Mouse (Mus musculus) cerebellum, adult 2 months (tissue): ENCODE measurements around the gene Bod1l. TPM values are rescaled to one million over a fixed set of nuclear protein-coding genes. Genes with fewer than 3 reads are reported as not detected.

Experiments used
- DNase-seq, 2 experiments: peaks; one replicate each; pipeline ENCODE4 v3.0.0; 2021
- H3K27ac ChIP-seq: fragments of 200-500 bp; 2 replicates; pipeline ENCODE4 v1.5.1; 2012; ENCODE audit warnings: low read length, control low read depth, inconsistent platforms; ENCODE audit not compliant: insufficient read depth
- H3K27me3 ChIP-seq: fragments of 200-500 bp; 2 replicates; pipeline ENCODE4 v1.6.1; 2012; ENCODE audit warnings: inconsistent platforms, mild to moderate bottlenecking, low read length, moderate library complexity; ENCODE audit not compliant: control insufficient read depth, insufficient read depth
- H3K4me1 ChIP-seq: fragments of 200-500 bp; 2 replicates; pipeline ENCODE4 v1.6.1; 2011; ENCODE audit warnings: low read length; ENCODE audit not compliant: control insufficient read depth, insufficient read depth
- H3K4me3 ChIP-seq: fragments of 200-500 bp; replicated peaks from 2 replicates; pipeline ENCODE3; 2011; ENCODE audit warnings: mild to moderate bottlenecking, low read depth, low read length, control low read depth; ENCODE audit not compliant: insufficient read depth
- CTCF ChIP-seq: fragments of 200-500 bp; IDR thresholded peaks from 2 replicates; pipeline ENCODE4 v1.5.1; 2011; ENCODE audit warnings: low read depth, mild to moderate bottlenecking, control low read depth, low read length, moderate library complexity, borderline replicate concordance; ENCODE audit not compliant: insufficient read depth
- POLR2A ChIP-seq: fragments of 200-500 bp; IDR thresholded peaks from 2 replicates; pipeline ENCODE4 v1.6.1; 2011; ENCODE audit warnings: low read length, control low read depth, borderline replicate concordance; ENCODE audit not compliant: insufficient read depth
- WGBS: fragments of 180-500 bp; shearing (Covaris S2); methylation state at CpG from one replicate; pipeline ENCODE4 v1.1.7; 2018; 5-methylcytosine and 5-hydroxymethylcytosine counted together
- polyA plus RNA-seq: library from polyadenylated mRNA; depleted of rRNA; stranded (reverse); fragments of >200 nt; gene quantifications from 2 replicates; pipeline ENCODE4 v1.2.3, GENCODE M21; 2012

Bod1l gene
- polyA plus RNA-seq, 1 experiment: 20.2 TPM

- peak in 1 of 2 experiments; percentile 47 for DNase-seq
- 5% methylated on average over 33 of the region's 33 CpGs for WGBS
- Histone ChIP-seq H3K27me3 (peaks cover 5% of the 10 kb centered on the region; the same call in 1 of the 2 replicates), H3K27ac (no peak overlapping the region), H3K4me3 (no peak overlapping the region), H3K4me1 (no peaks in the 10 kb centered on the region)
- TF ChIP-seq POLR2A (no peak), CTCF (no peak)
Measured at GRCm38 (mm10) chr5:41767296-41768200, 76.6 kb downstream of the Bod1l start.

GRCm38 (mm10) chr5:41766406-41767010, 77.6 kb downstream of the Bod1l start:
- peak in 1 of 2 experiments; percentile 20 for DNase-seq
- no peaks in the 10 kb centered on the region for H3K4me1 ChIP-seq
- 4% methylated on average over 27 of the region's 27 CpGs for WGBS
- peaks cover 7% of the 10 kb centered on the region; the same call in 1 of the 2 replicates for H3K27me3 ChIP-seq
- TF ChIP-seq POLR2A: no peak
- TF ChIP-seq CTCF: no peak
- H3K4me3 ChIP-seq: no peak overlapping the region
- H3K27ac ChIP-seq: no peak overlapping the region

DNA sequence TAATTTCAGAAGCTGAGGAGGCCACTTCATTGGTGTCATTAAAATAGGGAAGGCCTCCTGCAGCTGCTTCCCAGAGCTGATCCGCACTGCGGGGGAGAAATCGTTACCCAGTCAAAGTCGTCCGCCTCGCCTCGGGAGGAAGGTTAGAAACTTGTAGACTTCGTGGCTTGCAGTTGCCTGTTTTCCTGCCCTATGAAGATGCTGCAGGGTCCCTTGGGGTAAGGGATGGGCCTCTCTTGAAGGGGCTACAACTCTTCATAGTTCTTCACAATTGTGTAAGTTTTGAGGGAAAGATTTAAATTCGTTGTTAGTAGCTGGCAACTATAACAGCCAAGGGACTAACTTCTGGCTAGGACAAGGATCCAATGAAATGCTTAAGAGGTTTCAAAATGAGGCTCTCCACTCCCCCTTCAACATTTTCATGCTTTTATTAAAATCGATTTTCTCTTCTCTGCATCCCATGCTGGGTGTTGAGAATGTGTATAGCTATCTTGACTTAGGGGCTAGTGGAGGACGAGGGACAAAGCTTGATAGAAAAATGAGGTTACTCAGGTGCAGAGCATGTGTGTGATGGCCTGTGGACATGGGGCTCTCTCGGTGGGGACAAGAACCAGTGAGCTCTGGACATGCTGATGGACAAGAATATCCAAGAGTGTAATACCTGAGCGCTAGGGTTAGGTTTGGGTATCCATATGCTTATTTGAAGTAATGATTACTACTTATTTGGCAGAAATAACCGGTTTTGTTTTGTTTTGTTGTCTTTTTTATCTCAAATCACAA, 78.3 kb downstream of the Bod1l start:
- whole genome bisulfite sequencing: 5% methylated on average over 14 of the region's 14 CpGs
- H3K27me3 ChIP-seq: peaks cover 7% of the 10 kb centered on the region; the same call in 1 of the 2 replicates

DNA sequence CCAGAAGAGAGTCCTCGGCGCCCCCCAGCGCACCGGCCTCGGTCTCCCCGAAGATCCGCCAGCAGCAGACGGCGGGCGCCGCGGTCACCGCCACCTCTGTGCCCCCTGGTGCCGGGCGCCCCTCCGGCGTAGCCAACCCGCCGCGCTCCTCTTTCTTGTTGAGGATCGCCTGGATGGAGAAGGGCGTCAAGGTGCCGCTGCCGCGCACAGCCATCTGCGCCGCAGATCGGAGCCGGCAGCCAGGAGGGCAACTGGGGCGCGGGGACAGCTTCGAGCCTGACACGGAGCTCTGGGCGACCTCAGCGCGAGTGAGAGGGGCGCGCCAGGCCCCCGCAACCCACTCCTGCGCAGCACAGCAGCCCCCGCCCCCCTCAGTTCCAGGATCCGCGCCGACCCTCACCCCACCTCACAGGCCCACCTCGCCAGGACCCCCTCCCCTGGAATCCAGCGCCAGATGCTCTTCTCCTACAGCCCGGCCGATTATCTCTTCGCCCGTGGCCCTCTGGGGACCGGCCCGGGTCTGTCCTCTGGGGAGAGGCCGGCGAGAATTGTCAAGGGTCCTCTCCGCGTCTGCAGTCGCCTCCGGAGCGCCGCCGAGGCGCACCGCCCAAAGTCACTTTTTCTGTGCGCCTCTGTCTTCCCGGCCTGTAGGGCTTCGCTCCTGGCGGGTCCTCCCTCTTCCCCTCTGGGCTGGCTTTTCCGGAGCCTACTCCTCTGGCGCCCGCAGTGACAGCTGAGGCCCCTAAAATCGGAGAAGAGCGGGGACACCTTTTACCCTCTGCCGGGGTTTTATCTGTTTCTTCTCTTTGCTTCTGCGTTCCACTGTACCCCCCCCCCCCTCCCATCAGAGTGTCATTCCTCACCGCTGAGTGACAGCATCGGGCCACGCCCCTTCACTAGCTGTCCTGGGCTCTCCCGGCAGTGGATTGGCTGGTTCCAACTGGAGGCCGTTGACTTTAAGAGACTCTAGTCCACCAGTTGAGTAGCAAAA, 80.1 kb downstream of the Bod1l start, which contains the start of gene Nkx3-2:
Nkx3-2 (minus strand) TSS at position 771 of the 991 bp plus-strand sequence.
- TF ChIP-seq POLR2A: no peak
- no peak for TF ChIP-seq CTCF
- DNase-seq: no peak
- peaks cover 11% of the 10 kb centered on the region; the same call in 1 of the 2 replicates for H3K27me3 ChIP-seq
- under 1% methylated on average over 78 of the region's 79 CpGs for WGBS
- no peak within 1 kb of the TSS for H3K4me3 ChIP-seq
- H3K4me1 ChIP-seq: no peaks in the 10 kb centered on the region; the same call in 1 of the 2 replicates
- H3K27ac ChIP-seq: no peak within 1 kb of the TSS

More for the DNA sequence above, 78.3 kb downstream of the Bod1l start:
- no peaks in the 10 kb centered on the region for H3K4me1 ChIP-seq
- TF ChIP-seq CTCF (no peak), POLR2A (no peak)
- H3K4me3 ChIP-seq: no peak overlapping the region
- peak in 1 of 2 experiments; percentile 33 for DNase-seq
- no peak overlapping the region for H3K27ac ChIP-seq

GRCm38 (mm10) chr5:41762947-41763730, 81.0 kb downstream of the Bod1l start:
- WGBS: 3% methylated on average over 41 of the region's 41 CpGs
- TF ChIP-seq POLR2A: no peak
- no peak for TF ChIP-seq CTCF
- H3K4me3 ChIP-seq: no peak overlapping the region

More at GRCm38 (mm10) chr5:41762947-41763730, 81.0 kb downstream of the Bod1l start:
- Histone ChIP-seq H3K27me3 (peaks cover 14% of the 10 kb centered on the region; the same call in 1 of the 2 replicates), H3K4me1 (no peaks in the 10 kb centered on the region; the same call in 1 of the 2 replicates), H3K27ac (no peak overlapping the region)
- DNase-seq: peak in 1 of 2 experiments; percentile 23
